Mouse (Mus musculus): ENCODE data around the gene 4930402K13Rik.
"Not testable (repeated sequence)": the region's sequence is repeated elsewhere in the genome, so short reads cannot be mapped to it uniquely, and the experiment has no call there.

Gene 4930402K13Rik

GRCm38 (mm10) chrX:9104262-9104661, at the start of gene 4930402K13Rik:
4930402K13Rik (plus strand) TSS chrX:9104562.
- DNase-seq = no peak

GRCm38 (mm10) chrX:9060952-9061351, 43.4 kb upstream of the 4930402K13Rik start:
- peak; percentile 85 for DNase-seq

GRCm38 (mm10) chrX:9062101-9062500, 42.3 kb upstream of the 4930402K13Rik start:
- DNase-seq = no peak

- DNase-seq = not testable (repeated sequence)
These were observed 41.6 kb upstream of the 4930402K13Rik start, which contains the start of gene Fthl17f for GRCm38 (mm10) chrX:9062715-9063114. Fthl17f (plus strand) TSS chrX:9063015.

- peak; percentile 54 to 86 for DNase-seq
These were observed 26.7 kb upstream of the 4930402K13Rik start for GRCm38 (mm10) chrX:9077699-9078098.

GRCm38 (mm10) chrX:9095066-9095465, 9.3 kb upstream of the 4930402K13Rik start:
- not testable (repeated sequence) for DNase-seq

- DNase-seq = no peak
These were observed 6.0 kb downstream of the 4930402K13Rik start for GRCm38 (mm10) chrX:9110381-9110780.

- no peak for DNase-seq
These were observed 20.6 kb downstream of the 4930402K13Rik start for GRCm38 (mm10) chrX:9124928-9125327.

GRCm38 (mm10) chrX:9128317-9128831, 24.0 kb downstream of the 4930402K13Rik start:
- peak; percentile 9 to 62 for DNase-seq

GRCm38 (mm10) chrX:9139290-9139948, 35.1 kb downstream of the 4930402K13Rik start:
- DNase-seq = no peak

GRCm38 (mm10) chrX:9142669-9143068, 38.3 kb downstream of the 4930402K13Rik start:
- no peak for DNase-seq

Measured in cerebellum, postnatal 25 days (tissue).